Mouse (Mus musculus): ENCODE data around the gene Gphb5. TPM values are rescaled to one million over a fixed set of nuclear protein-coding genes. Genes with fewer than 3 reads are reported as not detected.

Gphb5 gene
- total and polyA plus RNA-seq, 3 experiments: not detected

GRCm38 (mm10) chr12:75429685-75430396 is 13.3 kb upstream of the Gphb5 start:
- no peaks in the 10 kb centered on the region for H3K4me1 ChIP-seq (ENCODE audit: insufficient read depth, low read depth, low read length)
- DNase-seq (ENCODE audit: low spot score) (no peak), ATAC-seq (ENCODE audit: extremely low read depth, insufficient number of reproducible peaks, low FRiP score, poor library complexity, severe bottlenecking) (no peak)
- H3K4me3 ChIP-seq (ENCODE audit: low read depth, low read length): no peak overlapping the region
- peaks cover 20% of the 10 kb centered on the region for H3K27me3 ChIP-seq (ENCODE audit: insufficient read depth, low read length)
- peaks cover 2% of the 10 kb centered on the region; the same call in 1 of the 2 replicates for H3K9me3 ChIP-seq (replicated peaks)
- TF ChIP-seq POLR2AphosphoS5 (IDR thresholded peaks at IDR 0.05; ENCODE audit: insufficient replicate concordance, low read depth, low read length) (no peak), GATA2 (IDR thresholded peaks at IDR 0.05; ENCODE audit: borderline replicate concordance, low read depth, low read length) (no peak), GATA1 (IDR thresholded peaks at IDR 0.05; ENCODE audit: borderline replicate concordance, low read length) (no peak), CTCF (IDR thresholded peaks at IDR 0.05; ENCODE audit: low read depth, low read length) (no peak), TAL1 (conservative IDR thresholded peaks at IDR 0.05; ENCODE audit: low read depth, low read length) (no peak)
- H3K36me3 ChIP-seq (replicated peaks): no peaks in the 10 kb centered on the region

GRCm38 (mm10) chr12:75428719-75429118 is 12.1 kb upstream of the Gphb5 start:
- no peaks in the 10 kb centered on the region for H3K4me1 ChIP-seq (ENCODE audit: insufficient read depth, low read depth, low read length)
- H3K9me3 ChIP-seq (replicated peaks): peaks cover 2% of the 10 kb centered on the region; the same call in 1 of the 2 replicates
- no peak overlapping the region for H3K4me3 ChIP-seq (ENCODE audit: low read depth, low read length)
- H3K36me3 ChIP-seq (replicated peaks): no peaks in the 10 kb centered on the region
- ATAC-seq (ENCODE audit: extremely low read depth, insufficient number of reproducible peaks, low FRiP score, poor library complexity, severe bottlenecking) (no peak), DNase-seq (ENCODE audit: low spot score) (no peak)
- no peak for TF ChIP-seq TAL1 (conservative IDR thresholded peaks at IDR 0.05; ENCODE audit: low read depth, low read length)
- no peak for TF ChIP-seq CTCF (IDR thresholded peaks at IDR 0.05; ENCODE audit: low read depth, low read length)
- no peak for TF ChIP-seq POLR2AphosphoS5 (IDR thresholded peaks at IDR 0.05; ENCODE audit: insufficient replicate concordance, low read depth, low read length)
- no peak for TF ChIP-seq GATA2 (IDR thresholded peaks at IDR 0.05; ENCODE audit: borderline replicate concordance, low read depth, low read length)
- no peak for TF ChIP-seq GATA1 (IDR thresholded peaks at IDR 0.05; ENCODE audit: borderline replicate concordance, low read length)
- H3K27me3 ChIP-seq (ENCODE audit: insufficient read depth, low read length): peaks cover 20% of the 10 kb centered on the region

GRCm38 (mm10) chr12:75425882-75426281 is 9.3 kb upstream of the Gphb5 start:
- TF ChIP-seq POLR2AphosphoS5 (IDR thresholded peaks at IDR 0.05; ENCODE audit: insufficient replicate concordance, low read depth, low read length) (no peak), GATA1 (IDR thresholded peaks at IDR 0.05; ENCODE audit: borderline replicate concordance, low read length) (no peak), TAL1 (conservative IDR thresholded peaks at IDR 0.05; ENCODE audit: low read depth, low read length) (no peak), GATA2 (IDR thresholded peaks at IDR 0.05; ENCODE audit: borderline replicate concordance, low read depth, low read length) (no peak), CTCF (IDR thresholded peaks at IDR 0.05; ENCODE audit: low read depth, low read length) (no peak)
- no peaks in the 10 kb centered on the region for H3K36me3 ChIP-seq (replicated peaks)
- ATAC-seq (ENCODE audit: extremely low read depth, insufficient number of reproducible peaks, low FRiP score, poor library complexity, severe bottlenecking) (no peak), DNase-seq (ENCODE audit: low spot score) (no peak)
- H3K9me3 ChIP-seq (replicated peaks): no peaks in the 10 kb centered on the region
- no peaks in the 10 kb centered on the region for H3K4me1 ChIP-seq (ENCODE audit: insufficient read depth, low read depth, low read length)
- H3K4me3 ChIP-seq (ENCODE audit: low read depth, low read length): no peak overlapping the region
- H3K27me3 ChIP-seq (ENCODE audit: insufficient read depth, low read length): peaks cover 12% of the 10 kb centered on the region

GRCm38 (mm10) chr12:75424817-75425216 is 8.2 kb upstream of the Gphb5 start:
- DNase-seq (ENCODE audit: low spot score) (no peak), ATAC-seq (ENCODE audit: extremely low read depth, insufficient number of reproducible peaks, low FRiP score, poor library complexity, severe bottlenecking) (no peak)
- Histone ChIP-seq H3K4me3 (ENCODE audit: low read depth, low read length) (no peak overlapping the region), H3K9me3 (replicated peaks) (no peaks in the 10 kb centered on the region), H3K4me1 (ENCODE audit: insufficient read depth, low read depth, low read length) (no peaks in the 10 kb centered on the region), H3K36me3 (replicated peaks) (no peaks in the 10 kb centered on the region), H3K27me3 (ENCODE audit: insufficient read depth, low read length) (peaks cover 12% of the 10 kb centered on the region)
- no peak for TF ChIP-seq POLR2AphosphoS5 (IDR thresholded peaks at IDR 0.05; ENCODE audit: insufficient replicate concordance, low read depth, low read length)
- no peak for TF ChIP-seq TAL1 (conservative IDR thresholded peaks at IDR 0.05; ENCODE audit: low read depth, low read length)

GRCm38 (mm10) chr12:75424359-75424758 is 7.8 kb upstream of the Gphb5 start:
- no peak for TF ChIP-seq GATA1 (IDR thresholded peaks at IDR 0.05; ENCODE audit: borderline replicate concordance, low read length)
- TF ChIP-seq CTCF (IDR thresholded peaks at IDR 0.05; ENCODE audit: low read depth, low read length): no peak
- no peak for TF ChIP-seq POLR2AphosphoS5 (IDR thresholded peaks at IDR 0.05; ENCODE audit: insufficient replicate concordance, low read depth, low read length)
- no peak for TF ChIP-seq TAL1 (conservative IDR thresholded peaks at IDR 0.05; ENCODE audit: low read depth, low read length)
- no peak for TF ChIP-seq GATA2 (IDR thresholded peaks at IDR 0.05; ENCODE audit: borderline replicate concordance, low read depth, low read length)
- no peaks in the 10 kb centered on the region for H3K4me1 ChIP-seq (ENCODE audit: insufficient read depth, low read depth, low read length)
- H3K4me3 ChIP-seq (ENCODE audit: low read depth, low read length): no peak overlapping the region
- H3K9me3 ChIP-seq (replicated peaks): no peaks in the 10 kb centered on the region
- peaks cover 12% of the 10 kb centered on the region for H3K27me3 ChIP-seq (ENCODE audit: insufficient read depth, low read length)
- no peak for ATAC-seq (ENCODE audit: extremely low read depth, insufficient number of reproducible peaks, low FRiP score, poor library complexity, severe bottlenecking)
- DNase-seq (ENCODE audit: low spot score): no peak
- no peaks in the 10 kb centered on the region for H3K36me3 ChIP-seq (replicated peaks)

- DNase-seq (ENCODE audit: low spot score) (no peak), ATAC-seq (ENCODE audit: extremely low read depth, insufficient number of reproducible peaks, low FRiP score, poor library complexity, severe bottlenecking) (no peak)
- H3K9me3 ChIP-seq (replicated peaks): no peaks in the 10 kb centered on the region
- no peak overlapping the region for H3K4me3 ChIP-seq (ENCODE audit: low read depth, low read length)
- peaks cover 4% of the 10 kb centered on the region for H3K27me3 ChIP-seq (ENCODE audit: insufficient read depth, low read length)
- no peaks in the 10 kb centered on the region for H3K36me3 ChIP-seq (replicated peaks)
- TF ChIP-seq POLR2AphosphoS5 (IDR thresholded peaks at IDR 0.05; ENCODE audit: insufficient replicate concordance, low read depth, low read length): no peak
- TF ChIP-seq CTCF (IDR thresholded peaks at IDR 0.05; ENCODE audit: low read depth, low read length): no peak
- no peak for TF ChIP-seq GATA1 (IDR thresholded peaks at IDR 0.05; ENCODE audit: borderline replicate concordance, low read length)
- TF ChIP-seq GATA2 (IDR thresholded peaks at IDR 0.05; ENCODE audit: borderline replicate concordance, low read depth, low read length): no peak
- TF ChIP-seq TAL1 (conservative IDR thresholded peaks at IDR 0.05; ENCODE audit: low read depth, low read length): no peak
- H3K4me1 ChIP-seq (ENCODE audit: insufficient read depth, low read depth, low read length): no peaks in the 10 kb centered on the region
Measured at GRCm38 (mm10) chr12:75414991-75415390, 1.6 kb downstream of the Gphb5 start.

Measured in G1E (cell line).